Mouse (Mus musculus): ENCODE measurements around the gene Cenpa.
"Not testable (repeated sequence)": the region's sequence is repeated elsewhere in the genome, so short reads cannot be mapped to it uniquely, and the experiment has no call there.

Gene Cenpa

DNA sequence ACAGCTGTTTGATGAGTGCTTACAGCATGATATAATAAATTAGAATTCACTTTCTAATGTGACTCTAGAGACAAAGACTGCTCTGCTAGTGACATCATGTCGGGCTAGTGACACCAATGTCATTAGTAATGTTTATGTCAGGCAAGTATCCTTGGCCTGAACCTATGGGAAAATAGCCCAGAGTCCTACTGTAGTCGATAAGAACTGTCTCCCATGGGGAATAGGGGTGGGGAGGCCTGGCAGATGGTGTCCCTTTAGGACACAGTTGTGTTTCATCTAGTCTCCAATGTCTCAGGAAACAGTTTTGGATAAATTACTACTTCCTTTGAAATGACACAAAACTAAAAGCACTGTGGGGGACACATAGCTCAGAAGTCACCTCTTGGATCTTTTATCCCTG lies 20.5 kb upstream of the Cenpa start:
- no peak for DNase-seq (ENCODE audit: low read depth, low spot score)

DNA sequence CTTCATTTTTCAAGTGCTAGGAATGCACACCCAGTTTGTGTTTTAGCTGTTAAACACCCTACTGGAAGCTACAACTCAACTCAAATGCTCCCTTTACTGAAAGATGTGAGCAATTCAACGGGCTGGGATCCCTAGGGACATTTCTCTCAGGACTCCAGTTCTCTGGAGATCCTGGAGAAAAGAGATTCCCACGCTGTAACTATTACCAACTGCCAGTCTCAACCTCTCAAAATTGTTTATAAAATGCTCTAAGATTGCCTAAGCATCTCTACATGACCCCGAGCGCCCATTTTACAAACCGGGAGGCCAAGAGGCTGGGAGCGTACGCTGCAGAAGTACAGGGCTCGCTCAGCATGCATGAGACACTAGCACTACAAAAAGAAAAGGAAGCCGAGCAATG lies 19.2 kb upstream of the Cenpa start:
- DNase-seq (ENCODE audit: low read depth, low spot score): no peak

DNA sequence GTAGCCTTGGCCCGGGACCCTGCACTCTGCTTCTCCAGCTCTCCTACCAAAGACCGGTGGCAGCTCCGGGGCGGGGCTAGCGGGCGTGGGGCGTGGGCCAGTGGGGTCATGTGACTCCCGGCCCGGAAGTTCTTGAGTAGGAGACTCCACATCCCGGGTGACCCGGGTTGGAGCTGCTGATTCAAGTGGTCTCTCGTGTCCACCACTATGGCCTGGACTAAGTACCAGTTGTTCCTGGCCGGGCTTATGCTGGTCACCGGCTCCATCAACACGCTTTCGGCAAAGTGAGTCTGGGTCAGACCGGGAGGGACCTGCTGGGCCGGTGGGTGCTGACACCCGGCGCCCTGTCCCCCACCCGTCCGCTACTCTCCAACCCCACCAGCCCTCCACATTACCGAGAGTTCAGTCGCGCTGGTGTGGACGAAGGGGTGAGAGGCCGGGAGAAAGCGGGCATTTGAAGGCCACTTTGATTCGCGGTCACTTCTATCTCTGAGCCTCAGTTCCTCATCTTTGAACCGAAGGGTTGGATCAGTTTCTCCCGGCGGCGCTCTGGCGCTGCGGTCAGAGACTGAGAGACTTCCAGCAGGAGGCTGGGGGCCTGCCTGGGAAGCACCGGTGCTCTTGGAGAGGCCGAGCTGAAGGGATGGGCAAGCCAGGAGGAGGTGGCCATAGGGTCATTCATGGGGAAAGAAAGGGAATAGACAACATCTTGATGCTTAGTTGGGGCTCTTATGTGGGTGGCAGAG lies 18.6 kb upstream of the Cenpa start, which contains the start of gene Slc35f6:
Gene Slc35f6, plus strand, starts transcription at position 119 of the 746 bp plus-strand sequence.
- peak; percentile 92 for DNase-seq (ENCODE audit: low read depth, low spot score)

DNA sequence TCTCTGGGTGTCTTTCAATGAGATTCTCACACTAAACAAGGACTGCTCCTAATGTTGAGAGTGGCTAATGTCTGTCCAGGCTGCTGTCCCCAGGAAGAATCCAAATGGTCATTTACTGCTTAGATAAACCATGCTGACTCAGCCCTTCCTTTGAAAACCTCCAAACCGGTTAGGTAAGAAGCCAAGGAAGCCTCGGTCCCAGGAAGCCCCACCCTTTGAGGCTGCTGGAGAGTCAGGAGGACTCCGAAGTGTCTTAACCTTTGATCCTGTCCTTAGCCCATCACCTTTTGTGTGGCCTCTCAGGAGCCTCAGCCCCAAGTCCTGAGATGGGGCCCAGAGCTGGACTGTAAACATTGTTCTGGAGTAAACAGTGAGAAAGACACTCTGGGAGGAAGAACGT lies 17.0 kb upstream of the Cenpa start:
- DNase-seq (ENCODE audit: low read depth, low spot score): no peak

DNA sequence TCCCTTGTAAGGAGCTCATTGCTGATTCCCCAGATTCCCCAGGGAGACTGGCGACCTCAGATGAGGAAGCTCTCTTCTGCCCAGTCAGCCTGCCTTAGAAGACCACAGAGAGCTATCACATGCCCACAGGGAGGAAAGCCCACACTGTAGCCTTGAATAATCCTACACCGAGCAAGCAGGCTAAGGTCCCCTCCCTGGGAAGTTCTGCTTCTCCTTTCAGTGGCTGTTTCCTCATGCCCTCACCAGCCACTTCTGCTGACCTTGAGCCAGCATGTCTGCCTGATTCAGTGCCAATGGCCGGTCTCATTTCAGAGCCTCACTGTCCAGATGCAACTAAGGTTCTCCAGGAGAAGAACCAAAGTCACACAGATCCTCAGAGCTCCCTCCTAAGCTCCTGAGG lies 15.8 kb upstream of the Cenpa start:
- DNase-seq (ENCODE audit: low read depth, low spot score): no peak

DNA sequence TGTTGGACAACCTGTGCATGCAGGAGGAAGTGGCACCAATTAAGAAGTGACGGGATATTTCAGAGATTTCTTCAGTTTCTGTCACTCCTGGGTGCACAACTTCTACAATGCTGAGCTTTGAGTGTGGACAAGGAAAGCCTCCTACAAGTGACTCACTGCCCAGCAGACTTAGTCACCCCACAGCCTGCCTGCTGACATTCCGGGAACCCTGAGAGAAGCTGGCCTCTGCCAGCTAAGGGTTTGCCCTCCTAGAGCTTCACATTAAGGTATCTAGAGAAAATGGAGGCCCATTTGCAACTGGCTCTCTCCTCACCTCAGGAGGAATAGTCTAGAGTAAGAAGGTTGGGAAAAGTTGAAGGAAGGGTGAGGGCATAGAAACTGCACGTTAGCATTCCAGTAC lies 15.0 kb upstream of the Cenpa start:
- no peak for DNase-seq (ENCODE audit: low read depth, low spot score)

DNA sequence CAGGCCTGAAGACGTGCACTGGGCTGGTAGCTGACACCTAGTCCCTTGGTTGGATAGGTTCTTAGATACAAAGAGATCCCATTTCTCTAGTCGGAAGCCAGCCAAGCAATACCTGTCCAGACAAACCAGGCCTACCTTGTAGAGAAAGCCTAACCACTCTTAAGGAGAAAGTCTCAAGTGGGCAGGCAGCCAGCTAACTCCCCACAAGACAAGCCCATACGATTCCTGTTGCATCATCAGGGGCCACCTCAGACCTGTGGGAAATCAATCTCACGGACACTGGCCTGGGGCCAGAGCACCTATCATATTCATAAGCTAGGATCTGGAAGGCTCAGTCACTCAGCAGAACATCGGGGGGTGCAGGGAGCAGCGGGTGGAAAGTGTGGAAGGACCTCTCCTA lies 13.3 kb upstream of the Cenpa start:
- DNase-seq (ENCODE audit: low read depth, low spot score): no peak

DNA sequence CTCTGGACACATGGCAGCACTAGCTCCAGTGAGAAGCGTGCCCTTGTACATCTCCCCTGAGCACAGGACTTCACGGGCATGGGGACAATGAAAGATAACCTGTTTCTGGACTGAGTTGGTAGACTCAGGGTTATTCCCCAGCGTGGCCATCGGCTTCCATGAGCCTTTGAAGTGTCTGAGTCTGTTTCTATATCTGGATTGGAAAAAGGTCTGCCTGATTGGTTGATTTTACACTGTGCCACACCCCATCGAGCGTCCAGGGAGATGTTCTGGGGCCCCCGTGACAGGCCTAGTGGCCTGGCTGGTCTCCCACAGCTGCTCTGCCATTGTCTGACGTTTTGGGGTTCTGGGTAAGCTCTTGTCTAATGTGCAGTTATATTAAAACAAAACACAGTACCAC lies 11.5 kb upstream of the Cenpa start:
- no peak for DNase-seq (ENCODE audit: low read depth, low spot score)

DNA sequence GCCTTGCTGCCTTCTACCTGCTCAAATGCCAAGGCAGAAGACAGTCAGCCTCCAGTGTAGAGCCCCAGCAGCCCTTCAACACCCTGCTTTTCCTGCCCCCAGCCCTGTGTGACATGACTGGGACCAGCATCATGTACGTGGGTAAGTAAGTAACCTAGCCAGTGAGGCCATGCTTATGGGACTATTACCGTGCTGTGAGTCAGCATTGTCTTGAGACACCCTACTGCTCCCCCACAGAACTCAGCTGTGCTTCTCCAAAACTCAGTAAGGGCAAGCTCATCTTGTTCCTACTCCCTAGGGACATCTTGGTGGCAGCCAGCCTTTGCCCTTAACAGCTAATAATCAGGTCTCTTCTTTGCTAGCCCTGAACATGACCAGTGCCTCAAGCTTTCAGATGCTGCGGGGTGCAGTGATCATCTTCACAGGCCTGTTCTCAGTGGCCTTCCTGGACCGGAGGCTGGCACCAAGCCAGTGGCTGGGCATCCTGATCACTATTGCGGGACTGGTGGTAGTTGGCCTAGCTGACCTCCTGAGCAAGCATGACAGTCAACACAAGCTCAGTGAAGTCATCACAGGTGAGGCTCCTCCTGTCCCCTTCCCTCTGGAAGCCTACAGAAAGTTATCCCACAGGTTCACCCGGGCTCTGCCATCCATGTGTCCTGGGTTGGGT lies 10.9 kb upstream of the Cenpa start:
- DNase-seq (ENCODE audit: low read depth, low spot score): no peak

DNA sequence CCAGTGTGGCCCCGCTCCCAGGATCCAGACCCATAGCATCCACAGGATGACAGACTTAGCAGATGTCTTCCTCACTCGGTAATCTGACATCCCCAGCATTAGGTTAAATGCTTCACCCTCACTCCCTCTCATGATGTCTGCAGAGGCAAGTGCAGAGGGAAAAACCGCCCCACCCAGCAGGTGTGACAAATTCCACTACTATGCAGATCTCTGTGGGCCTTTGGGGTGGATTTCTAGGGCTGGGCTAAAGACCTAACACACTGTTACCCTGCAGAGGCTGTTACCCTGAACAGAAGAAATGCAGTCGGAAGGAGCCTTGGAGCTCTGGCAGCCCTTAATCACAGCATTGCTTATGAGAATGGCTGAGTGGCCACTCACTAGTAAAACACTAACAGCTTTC lies 7.5 kb upstream of the Cenpa start:
- DNase-seq (ENCODE audit: low read depth, low spot score): peak; percentile 74

DNA sequence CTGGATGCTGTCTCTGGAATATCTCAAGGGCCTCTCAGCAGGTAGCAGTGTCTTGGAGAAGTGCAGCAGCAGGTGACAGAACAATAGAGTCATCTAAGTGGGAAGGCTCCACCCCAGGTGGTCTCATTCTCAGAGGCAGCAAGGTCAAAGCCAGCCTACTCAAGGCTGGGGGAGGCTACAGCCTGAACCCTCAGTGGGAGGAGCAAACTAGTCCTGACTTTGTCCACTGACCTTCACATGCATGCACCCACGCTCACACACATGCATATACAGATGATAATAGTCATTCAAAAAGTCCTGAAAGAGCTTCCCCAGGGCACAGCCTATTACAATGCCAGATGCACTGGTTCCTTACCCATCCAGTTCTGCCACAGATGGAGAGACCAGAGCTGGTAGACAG lies 6.3 kb upstream of the Cenpa start:
- peak; percentile 93 for DNase-seq (ENCODE audit: low read depth, low spot score)

DNA sequence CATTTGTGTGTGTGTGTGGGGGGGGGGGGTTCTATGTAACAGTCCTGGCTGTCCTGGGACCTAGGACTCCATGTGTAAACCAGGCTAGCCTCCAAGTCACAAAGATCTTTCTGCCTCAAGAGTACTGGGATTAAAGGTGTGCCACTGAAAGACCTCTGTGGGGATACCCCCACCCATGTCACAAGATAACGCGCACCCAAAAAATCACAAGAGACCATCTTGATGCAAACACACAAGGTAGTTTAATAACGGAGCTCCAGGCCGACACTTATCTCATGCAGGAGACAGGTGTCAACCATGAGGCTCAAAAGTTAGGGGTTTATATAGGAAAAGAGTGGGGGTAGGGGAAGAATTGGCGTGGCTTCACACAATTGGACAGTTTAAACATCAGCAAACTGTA lies 5.8 kb upstream of the Cenpa start:
- DNase-seq (ENCODE audit: low read depth, low spot score): peak; percentile 59

DNA sequence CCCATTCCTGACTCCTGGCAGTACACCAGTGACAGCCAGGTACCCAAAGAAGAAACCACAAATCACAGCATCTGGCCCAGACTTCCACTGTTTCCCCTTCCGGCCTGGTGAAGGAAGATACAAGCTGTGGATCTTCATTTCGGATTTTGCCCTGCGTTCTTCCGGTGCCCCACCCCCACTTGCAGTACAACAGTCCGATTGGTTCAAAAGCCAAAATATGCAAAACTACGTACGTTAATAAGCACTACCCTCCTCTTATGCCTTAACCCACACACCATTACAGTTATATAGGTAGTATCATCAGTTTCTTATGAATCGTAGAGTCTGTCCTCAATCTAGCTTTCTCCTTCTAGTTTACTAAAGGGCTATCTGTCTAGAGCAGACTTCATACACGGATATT lies 1.2 kb upstream of the Cenpa start:
- DNase-seq (ENCODE audit: low read depth, low spot score): no peak

DNA sequence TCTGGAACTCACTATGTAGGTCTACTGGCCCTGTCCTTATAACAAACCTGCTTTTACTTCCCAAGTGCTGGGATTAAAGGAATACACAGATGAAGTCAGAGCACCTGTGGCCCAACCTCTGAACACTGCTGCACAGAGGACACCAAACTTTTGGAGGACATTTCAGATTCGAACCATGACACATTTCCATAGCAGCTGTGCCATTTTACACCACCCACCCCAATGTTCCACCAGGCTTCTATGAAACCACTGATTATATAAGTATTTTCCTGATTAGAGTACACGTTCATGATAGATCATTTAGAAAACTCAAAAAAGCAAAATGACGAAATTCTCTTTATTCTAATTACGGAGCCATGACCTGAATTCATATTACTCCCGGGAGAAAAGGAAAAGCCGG lies 609 bp upstream of the Cenpa start:
- DNase-seq (ENCODE audit: low read depth, low spot score): no peak

DNA sequence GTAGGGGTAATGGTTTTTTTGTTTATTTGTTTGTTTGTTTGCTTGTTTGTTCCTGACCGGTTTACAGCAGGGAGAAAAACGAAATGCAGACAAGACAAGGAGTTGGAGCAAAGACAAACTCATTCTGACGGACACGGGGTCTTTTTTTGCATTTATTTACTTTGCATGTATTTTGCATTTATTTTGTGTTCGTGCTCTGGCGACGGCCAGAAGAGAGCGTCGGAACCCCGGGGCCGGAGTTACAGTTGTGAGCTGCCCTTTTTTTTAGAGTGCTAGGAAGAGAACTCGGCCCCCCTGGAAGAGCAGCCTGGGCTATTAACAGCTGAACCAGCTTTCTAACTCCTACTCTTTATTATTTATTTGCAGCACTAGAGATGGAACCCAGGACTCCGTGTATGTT lies 638 bp downstream of the Cenpa start:
- DNase-seq (ENCODE audit: low read depth, low spot score): no peak

DNA sequence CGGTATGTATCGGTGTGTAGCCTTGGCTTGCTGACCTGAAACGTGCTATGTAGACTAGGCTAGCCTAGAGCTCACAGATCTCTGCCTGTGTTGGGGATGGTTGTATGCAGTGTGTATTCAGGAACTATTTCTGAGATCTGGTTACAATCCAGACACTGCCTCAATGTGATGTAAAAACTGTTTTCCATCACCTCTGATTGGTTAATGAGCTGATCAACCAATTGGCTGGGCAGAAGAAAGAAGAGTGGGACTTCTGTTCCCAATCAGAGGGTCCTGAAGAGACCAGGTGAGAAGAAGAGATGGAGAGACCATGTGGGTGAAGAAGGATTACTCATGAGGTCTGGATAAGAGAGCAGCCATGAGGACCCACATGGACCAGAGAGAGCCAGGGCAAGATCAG lies 1.1 kb downstream of the Cenpa start:
- DNase-seq (ENCODE audit: low read depth, low spot score): no peak

DNA sequence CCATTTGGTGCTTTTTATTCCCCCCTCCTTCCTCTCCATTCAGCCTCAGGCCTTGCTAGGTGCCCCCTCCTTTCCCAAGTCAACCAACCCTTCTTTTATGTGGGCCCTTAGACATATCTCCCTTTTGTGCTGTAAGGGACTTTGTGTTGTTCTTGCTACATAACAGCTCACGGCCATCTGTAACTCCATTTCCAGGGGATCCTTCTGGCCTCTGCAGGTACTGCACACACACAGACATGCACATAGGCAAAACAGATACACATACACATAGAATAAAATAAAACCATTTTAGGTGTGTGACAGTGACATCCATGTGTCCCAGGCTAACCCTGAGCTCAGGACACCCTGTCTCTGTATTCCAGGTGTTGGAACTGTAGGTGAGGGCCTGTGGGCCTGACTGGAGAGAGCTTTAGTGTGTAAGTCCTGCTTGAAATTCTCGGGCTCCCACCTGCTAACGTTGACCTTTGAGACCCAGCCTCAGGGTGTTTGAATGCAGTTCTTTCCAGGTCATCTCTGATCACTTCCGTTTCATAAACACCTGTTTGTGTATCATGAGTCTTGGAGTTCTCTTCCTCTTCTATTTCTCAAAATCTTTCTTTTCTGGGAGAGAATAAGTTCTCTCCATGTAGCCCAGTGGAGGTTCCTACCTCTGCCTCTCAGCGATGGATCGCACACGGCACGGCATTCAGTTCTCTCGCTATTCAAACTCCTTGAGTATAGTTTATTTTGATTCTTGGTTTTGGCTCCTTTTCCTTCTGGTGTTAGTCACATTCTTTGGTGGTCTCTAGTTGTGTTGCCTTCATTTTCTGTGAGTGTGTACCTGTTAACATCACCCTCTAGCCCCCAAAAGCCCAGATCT lies 2.3 kb downstream of the Cenpa start:
- DNase-seq (ENCODE audit: low read depth, low spot score): peak; percentile 54

DNA sequence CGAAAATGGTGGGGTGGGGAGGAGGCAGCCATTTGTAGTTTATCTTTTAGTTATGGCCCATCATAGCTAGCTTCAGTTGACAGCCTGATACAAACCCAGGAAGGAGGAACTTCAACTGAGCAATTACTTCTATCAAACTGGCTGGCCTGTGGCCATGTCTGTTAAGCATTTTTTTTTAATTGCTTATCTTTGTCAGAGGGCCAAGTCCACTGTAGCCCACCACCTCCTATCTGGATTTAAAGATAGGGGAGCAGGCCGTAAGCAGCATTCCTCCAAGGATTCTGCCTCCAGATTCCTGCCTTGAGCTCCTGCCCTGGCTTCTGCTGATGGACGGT lies 2.9 kb downstream of the Cenpa start:
- DNase-seq (ENCODE audit: low read depth, low spot score): no peak

DNA sequence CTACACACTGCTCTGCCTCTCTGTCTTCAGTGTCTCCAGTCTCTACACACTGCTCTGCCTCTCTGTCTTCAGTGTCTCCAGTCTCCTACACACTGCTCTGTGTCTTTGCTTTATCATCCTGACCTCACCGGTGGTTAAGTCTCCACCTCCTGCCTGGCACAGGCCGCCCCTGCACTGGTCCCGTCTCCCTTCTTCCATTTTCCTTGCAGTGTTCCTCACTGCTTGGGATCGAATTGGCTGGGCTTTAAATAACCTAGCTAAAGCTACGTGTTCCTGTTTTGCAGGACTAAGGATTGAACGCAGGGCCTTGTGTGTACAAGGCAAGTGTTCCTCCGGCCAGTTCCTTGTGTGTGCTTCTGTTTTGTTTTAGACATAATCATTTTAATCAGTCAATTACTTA lies 3.5 kb downstream of the Cenpa start:
- no peak for DNase-seq (ENCODE audit: low read depth, low spot score)

DNA sequence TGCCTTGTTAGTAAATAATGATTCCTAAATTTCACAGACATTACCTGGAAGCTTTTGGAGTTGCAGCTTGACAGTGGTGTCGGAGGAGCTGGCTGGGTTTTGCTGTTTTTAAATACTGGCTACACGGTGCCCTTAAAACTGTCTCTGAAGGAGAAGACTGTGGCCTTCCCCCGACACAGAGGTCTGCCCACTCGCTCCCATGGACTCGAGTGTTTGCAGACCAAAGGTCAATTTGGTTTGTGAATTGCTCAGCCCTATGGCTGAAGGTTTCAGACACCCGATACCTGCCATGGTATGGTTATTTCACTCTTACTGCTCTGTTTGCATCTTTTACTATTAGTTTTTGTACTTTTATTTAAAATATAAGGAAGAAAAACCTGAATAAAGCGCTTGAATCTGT lies 7.4 kb downstream of the Cenpa start:
- DNase-seq (ENCODE audit: low read depth, low spot score): no peak

DNA sequence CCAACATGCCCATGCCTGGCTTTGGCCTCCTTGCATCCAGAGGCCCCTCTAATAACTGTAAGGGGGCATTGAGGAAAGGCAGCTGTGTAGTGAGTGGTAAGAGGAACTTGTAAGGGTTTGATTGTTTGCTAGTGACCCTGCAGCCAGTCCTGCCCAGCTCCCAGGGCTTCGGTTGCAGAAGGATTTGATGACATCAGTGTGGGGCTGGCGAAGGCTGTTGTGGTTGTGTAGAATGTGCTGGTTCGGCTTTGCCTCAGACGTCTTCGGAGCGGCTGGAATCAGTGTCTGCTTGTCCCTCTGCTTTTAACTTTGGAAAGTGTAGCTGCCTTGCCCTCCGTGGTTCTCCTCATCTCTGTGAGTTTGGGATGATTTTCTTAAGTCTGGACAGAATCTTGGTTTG lies 10.2 kb downstream of the Cenpa start:
- DNase-seq (ENCODE audit: low read depth, low spot score): no peak

DNA sequence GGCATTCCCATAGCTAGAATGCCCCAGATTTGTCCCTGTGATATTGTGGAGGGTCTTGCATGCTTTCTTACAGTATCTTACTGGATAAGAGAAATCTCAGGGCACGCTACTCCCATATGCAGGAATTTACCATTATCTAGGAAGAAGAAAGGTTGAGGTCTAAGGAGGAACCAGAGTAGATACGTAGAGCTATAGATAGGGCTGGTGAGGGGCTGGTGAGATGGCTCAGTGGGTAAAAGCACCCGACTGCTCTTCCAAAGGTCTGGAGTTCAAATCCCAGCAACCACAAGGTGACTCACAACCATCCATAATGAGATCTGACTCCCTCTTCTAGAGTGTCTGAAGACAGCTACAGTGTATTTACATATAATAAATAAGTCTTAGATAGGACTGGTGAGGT lies 11.5 kb downstream of the Cenpa start:
- DNase-seq (ENCODE audit: low read depth, low spot score): not testable (repeated sequence)
